In genomic region chr7:83660273-83660691, GRCm38 (mm10) we compare ENCODE assay signal across 13 mouse cellular contexts. TPM values are rescaled to one million over a fixed set of nuclear protein-coding genes. Genes with fewer than 3 reads are reported as not detected.
DNase-seq lines count a peak whose midpoint lies in the region; ATAC-seq and TF ChIP-seq lines count a peak whose summit lies in the region.
"Had no signal": no experiment of that assay in that cellular context is flagged by ENCODE, and none has a peak within 500 bp of the region (broad histone marks: within the 10 kb centered on the region; RNA-seq: fewer than 3 reads in every experiment).

No protein-coding gene starts in this region.

- 44% methylated on average over 11 of the region's 11 CpGs for WGBS in cerebellum, adult 2 months
- 95% methylated on average over 11 of the region's 11 CpGs for WGBS in midbrain, embryonic 11.5 days
- 92% methylated on average over 11 of the region's 11 CpGs for WGBS in midbrain, postnatal 0 days

- peaks cover 43% of the 10 kb centered on the region for H3K4me1 ChIP-seq in cerebellum, adult 2 months (ENCODE audit: control insufficient read depth, insufficient read depth, low read length)
- H3K4me1 ChIP-seq in midbrain, embryonic 11.5 days (ENCODE audit: control insufficient read depth, insufficient read depth, low read length): no peaks in the 10 kb centered on the region
- H3K4me1 ChIP-seq in midbrain, postnatal 0 days (ENCODE audit: insufficient read depth, low read length): no peaks in the 10 kb centered on the region
- H3K4me1 ChIP-seq: embryonic facial prominence, embryonic 12.5 days; heart, embryonic 13.5 days had no signal

- no peaks in the 10 kb centered on the region for H3K36me3 ChIP-seq in midbrain, embryonic 11.5 days (ENCODE audit: control insufficient read depth, insufficient read depth, low read length)
- no peaks in the 10 kb centered on the region for H3K36me3 ChIP-seq in midbrain, postnatal 0 days (ENCODE audit: insufficient read depth, low read length)
- H3K36me3 ChIP-seq: embryonic facial prominence, embryonic 12.5 days; heart, embryonic 13.5 days had no signal

- no peak for TF ChIP-seq POLR2A in cerebellum, adult 2 months (IDR thresholded peaks at IDR 0.05; ENCODE audit: borderline replicate concordance, insufficient read depth, low read length)

- H3K4me2 ChIP-seq in midbrain, embryonic 11.5 days: no peak overlapping the region
- no peak overlapping the region for H3K4me2 ChIP-seq in midbrain, postnatal 0 days (ENCODE audit: low read depth, low read length, poor library complexity, severe bottlenecking)
- H3K4me2 ChIP-seq: embryonic facial prominence, embryonic 12.5 days; heart, embryonic 13.5 days had no signal

- DNase-seq in cerebellum, adult 2 months: peak; percentile 33 to 46
- DNase-seq in cerebellum, adult 8-10 months: no peak
- DNase-seq in midbrain, embryonic 11.5 days (ENCODE audit: low spot score, missing footprints): peak; percentile 61
- DNase-seq in midbrain, postnatal 0 days (ENCODE audit: low spot score): no peak
- DNase-seq in induced T-regulatory cell, adult 2 months (ENCODE audit: low read depth): peak; percentile 94
- peak; percentile 83 for DNase-seq in thymus, postnatal 14 days
- DNase-seq in right cerebral cortex, postnatal 14 days: no peak
- DNase-seq in left cerebral cortex, adult 8-10 months (ENCODE audit: low spot score in 2 of 2): no peak
- DNase-seq: kidney, adult 9 months had no signal

- H3K27ac ChIP-seq in cerebellum, adult 2 months (ENCODE audit: insufficient read depth, low read length): no peak overlapping the region
- H3K27ac ChIP-seq in midbrain, embryonic 11.5 days (ENCODE audit: low read depth, low read length): no peak overlapping the region
- no peak overlapping the region for H3K27ac ChIP-seq in midbrain, postnatal 0 days (ENCODE audit: low read depth, low read length)
- H3K27ac ChIP-seq: embryonic facial prominence, embryonic 12.5 days; heart, embryonic 13.5 days had no signal

- H3K27me3 ChIP-seq in cerebellum, adult 2 months (ENCODE audit: control insufficient read depth, insufficient read depth, low read length): no peaks in the 10 kb centered on the region
- no peaks in the 10 kb centered on the region for H3K27me3 ChIP-seq in midbrain, embryonic 11.5 days (ENCODE audit: control insufficient read depth, insufficient read depth, low read length)
- H3K27me3 ChIP-seq in midbrain, postnatal 0 days (ENCODE audit: insufficient read depth, low read length): no peaks in the 10 kb centered on the region
- H3K27me3 ChIP-seq: embryonic facial prominence, embryonic 12.5 days; heart, embryonic 13.5 days had no signal

- no peak overlapping the region for H3K4me3 ChIP-seq in cerebellum, adult 2 months (replicated peaks; ENCODE audit: insufficient read depth, low read depth, low read length)
- H3K4me3 ChIP-seq in midbrain, embryonic 11.5 days (ENCODE audit: low read depth, low read length): no peak overlapping the region
- no peak overlapping the region for H3K4me3 ChIP-seq in midbrain, postnatal 0 days (ENCODE audit: low read depth, low read length)
- H3K4me3 ChIP-seq: embryonic facial prominence, embryonic 12.5 days; heart, embryonic 13.5 days; myocyte had no signal

- no peak for TF ChIP-seq CTCF in cerebellum, adult 2 months (IDR thresholded peaks at IDR 0.05; ENCODE audit: borderline replicate concordance, insufficient read depth, low read depth, low read length)
- no peak for TF ChIP-seq CTCF in midbrain, postnatal 0 days (IDR thresholded peaks at IDR 0.05)

- no peaks in the 10 kb centered on the region for H3K9me3 ChIP-seq in midbrain, embryonic 11.5 days (ENCODE audit: control insufficient read depth, low read length)
- H3K9me3 ChIP-seq in midbrain, postnatal 0 days (ENCODE audit: low read length): no peaks in the 10 kb centered on the region
- H3K9me3 ChIP-seq: embryonic facial prominence, embryonic 12.5 days; heart, embryonic 13.5 days had no signal

- no peak for ATAC-seq in midbrain, embryonic 11.5 days (ENCODE audit: low FRiP score)
- no peak for ATAC-seq in midbrain, postnatal 0 days (ENCODE audit: low FRiP score)
- ATAC-seq: forebrain, embryonic 16.5 days had no signal

- H3K9ac ChIP-seq in midbrain, embryonic 11.5 days (ENCODE audit: low read length): no peak overlapping the region
- no peak overlapping the region for H3K9ac ChIP-seq in midbrain, postnatal 0 days (replicated peaks; ENCODE audit: low read length, poor library complexity, severe bottlenecking)
- H3K9ac ChIP-seq: embryonic facial prominence, embryonic 12.5 days; heart, embryonic 13.5 days had no signal

RNA-seq across cellular contexts. Expression of gene Stard5, which starts 28.5 kb away (rescaled TPM):
- 31.0 and 33.5 TPM in 2 replicates for polyA plus RNA-seq in cerebellum, adult 2 months (2012; rRNA removed)
- 12.4 and 13.2 TPM in 2 replicates for polyA plus RNA-seq in midbrain, embryonic 11.5 days (2014; fragmentation: Nextera tagmentation; extraction: Ambion mirVana)
- total RNA-seq in midbrain, postnatal 0 days (2014; rRNA removed): 6.8 TPM in 2 replicates
- 4.3 and 5.5 TPM in 2 replicates for polyA plus RNA-seq in midbrain, postnatal 0 days (2015; fragmentation: Nextera tagmentation; extraction: Ambion mirVana)
- 10 to 100 TPM in 3 of 4 experiments, 1 to 10 TPM in 1; 9.2 to 12.9 (median 10.7) TPM for total RNA-seq in left cerebral cortex, adult 8-10 months (2022)

Comparison
In these comparisons a context has a peak if more than half of its experiments do, and no peak if none do; other contexts are left out.
1. DNase-seq: peak in cerebellum, adult 2 months (2 of 2), midbrain, embryonic 11.5 days (single experiment), induced T-regulatory cell, adult 2 months (single experiment) and thymus, postnatal 14 days (single experiment); none in cerebellum, adult 8-10 months (single experiment), midbrain, postnatal 0 days (single experiment), right cerebral cortex, postnatal 14 days (single experiment) and left cerebral cortex, adult 8-10 months (0 of 2).